Mouse (Mus musculus) liver, embryonic 13.5 days (tissue): ENCODE results near the gene Ttc29. TPM values are rescaled to one million over a fixed set of nuclear protein-coding genes. Genes with fewer than 3 reads are reported as not detected.

Experiments
- ATAC-seq: fragments of 200-750 bp; cut with Nextera tagmentation; 2 replicates; pipeline ENCODE4 v1.8.0; 2017; ENCODE audit warnings: low read depth, mild to moderate bottlenecking, moderate number of reproducible peaks, moderate library complexity
- DNase-seq: peaks from one replicate; pipeline ENCODE4 v3.0.0; 2022
- H3K27ac ChIP-seq: fragments of 300-500 bp; sonication (generic); 2 replicates; pipeline ENCODE4 v1.5.1; 2015; ENCODE audit warnings: moderate library complexity, mild to moderate bottlenecking, inconsistent platforms
- H3K27me3 ChIP-seq: fragments of 300-500 bp; sonication (generic); 2 replicates; pipeline ENCODE4 v1.6.1; 2015; ENCODE audit warnings: mild to moderate bottlenecking, inconsistent platforms
- H3K36me3 ChIP-seq: fragments of 300-500 bp; sonication (generic); 2 replicates; pipeline ENCODE4 v1.6.1; 2015; ENCODE audit warnings: mild to moderate bottlenecking, inconsistent platforms
- H3K4me1 ChIP-seq: fragments of 300-500 bp; sonication (generic); replicated peaks from 2 replicates; pipeline ENCODE4 v1.6.1; 2015; ENCODE audit warnings: inconsistent platforms
- H3K4me2 ChIP-seq: fragments of 300-500 bp; sonication (generic); 2 replicates; pipeline ENCODE4 v1.6.1; 2015; ENCODE audit warnings: inconsistent platforms, mild to moderate bottlenecking, moderate library complexity
- H3K4me3 ChIP-seq: fragments of 300-500 bp; sonication (generic); replicated peaks from 2 replicates; pipeline ENCODE4 v1.5.1; 2015; ENCODE audit warnings: mild to moderate bottlenecking, inconsistent platforms
- H3K9ac ChIP-seq: fragments of 300-500 bp; sonication (generic); 2 replicates; pipeline ENCODE4 v1.6.1; 2015; ENCODE audit warnings: mild to moderate bottlenecking, inconsistent platforms
- H3K9me3 ChIP-seq: fragments of 300-500 bp; sonication (generic); replicated peaks from 2 replicates; pipeline ENCODE4 v1.6.1; 2016; ENCODE audit warnings: inconsistent platforms
- WGBS: fragments of 180-500 bp; shearing (Covaris S2); methylation state at CpG from one replicate; pipeline ENCODE4 v1.1.7; 2015; ENCODE audit not compliant: insufficient replicate concordance; 5-methylcytosine and 5-hydroxymethylcytosine counted together
- polyA plus RNA-seq: library from polyadenylated mRNA; unstranded; fragments of >200 nt; fragmentation: Nextera tagmentation; extraction: Ambion mirVana; gene quantifications from 2 replicates; pipeline ENCODE4 v1.2.1, GENCODE M21; 2015

Gene Ttc29
- polyA plus RNA-seq, 1 experiment from 2014 or later = not detected

- Histone ChIP-seq H3K27me3 (peaks cover 73% of the 10 kb centered on the region), H3K9ac (no peak overlapping the region), H3K4me2 (no peak overlapping the region), H3K27ac (no peak overlapping the region), H3K4me3 (no peak overlapping the region), H3K36me3 (no peaks in the 10 kb centered on the region), H3K4me1 (no peaks in the 10 kb centered on the region), H3K9me3 (no peaks in the 10 kb centered on the region)
- 5% methylated on average over 32 of the region's 32 CpGs for WGBS
- no peak for DNase-seq
- no peak for ATAC-seq
These were observed 224.3 kb downstream of the Ttc29 start for GRCm38 (mm10) chr8:78437140-78438045.

GRCm38 (mm10) chr8:78438121-78438520 lies 225.0 kb downstream of the Ttc29 start:
- H3K4me3 ChIP-seq = no peak overlapping the region
- no peaks in the 10 kb centered on the region for H3K9me3 ChIP-seq
- H3K27ac ChIP-seq = no peak overlapping the region
- H3K4me1 ChIP-seq = no peaks in the 10 kb centered on the region
- DNase-seq = no peak
- no peak overlapping the region for H3K9ac ChIP-seq
- 2% methylated on average over 18 of the region's 18 CpGs for WGBS
- peaks cover 68% of the 10 kb centered on the region for H3K27me3 ChIP-seq
- no peaks in the 10 kb centered on the region for H3K36me3 ChIP-seq
- ATAC-seq = no peak
- no peak overlapping the region for H3K4me2 ChIP-seq

GRCm38 (mm10) chr8:78442781-78443180 lies 229.7 kb downstream of the Ttc29 start:
- Histone ChIP-seq H3K9ac (no peak overlapping the region), H3K4me1 (no peaks in the 10 kb centered on the region), H3K4me2 (no peak overlapping the region), H3K36me3 (no peaks in the 10 kb centered on the region), H3K4me3 (no peak overlapping the region), H3K27ac (no peak overlapping the region), H3K9me3 (no peaks in the 10 kb centered on the region), H3K27me3 (peaks cover 28% of the 10 kb centered on the region)
- no peak for DNase-seq
- no peak for ATAC-seq
- WGBS = 72% methylated on average over 1 of the region's 1 CpGs

Other genes starting within 250 kb of the Ttc29 start
- not detected in 2 replicates for gene Pou4f2, start 223.3 kb downstream of the Ttc29 start, polyA plus RNA-seq